Mouse (Mus musculus) cerebellum, adult 2 months (tissue): ENCODE results near the gene Tssc4.

ENCODE experiments used
- CTCF ChIP-seq: fragments of 200-500 bp; IDR thresholded peaks from 2 replicates; pipeline ENCODE4 v1.5.1; 2011; ENCODE audit warnings: low read depth, mild to moderate bottlenecking, control low read depth, low read length, moderate library complexity, borderline replicate concordance; ENCODE audit not compliant: insufficient read depth
- POLR2A ChIP-seq: fragments of 200-500 bp; IDR thresholded peaks from 2 replicates; pipeline ENCODE4 v1.6.1; 2011; ENCODE audit warnings: low read length, control low read depth, borderline replicate concordance; ENCODE audit not compliant: insufficient read depth

- TF ChIP-seq CTCF: no peak
- TF ChIP-seq POLR2A: no peak
These were observed 37.8 kb downstream of the Tssc4 start for GRCm38 (mm10) chr7:143106672-143107465.
